Mouse (Mus musculus): ENCODE data around the gene Igsf3. TPM values are rescaled to one million over a fixed set of nuclear protein-coding genes. Genes with fewer than 3 reads are reported as not detected.

The Igsf3 gene
- total RNA-seq, 4 experiments from 2014 or later: 16.1 to 19.9 (median 18.7) TPM

GRCm38 (mm10) chr3:101372345-101372980 is 4.4 kb upstream of the Igsf3 start:
- peak; percentile 59 to 89 for DNase-seq (ENCODE audit: low spot score in 2 of 2)

GRCm38 (mm10) chr3:101377256-101378024 is 557 bp downstream of the Igsf3 start:
- no peak for DNase-seq (ENCODE audit: low spot score in 2 of 2)

DNA sequence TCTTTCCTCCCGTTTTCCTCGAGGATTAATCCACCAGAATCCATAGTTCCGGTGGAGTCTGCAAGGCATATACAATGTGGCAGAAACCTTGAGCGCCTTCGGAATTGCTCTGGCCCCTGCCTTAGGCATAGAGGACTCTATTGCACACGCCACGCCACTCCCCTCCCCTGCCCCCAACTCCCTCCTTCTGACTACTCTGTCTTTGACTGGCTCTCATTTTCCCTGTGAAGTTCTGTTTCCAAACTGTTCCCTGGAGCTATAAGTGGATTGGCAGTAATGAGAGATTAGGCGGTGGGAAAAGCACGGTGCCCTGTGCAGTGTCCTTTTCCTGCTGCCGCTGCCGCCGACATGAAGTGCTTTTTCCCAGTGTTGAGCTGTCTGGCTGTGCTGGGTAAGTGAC is 1.2 kb downstream of the Igsf3 start:
- DNase-seq (ENCODE audit: low spot score in 2 of 2): no peak

DNA sequence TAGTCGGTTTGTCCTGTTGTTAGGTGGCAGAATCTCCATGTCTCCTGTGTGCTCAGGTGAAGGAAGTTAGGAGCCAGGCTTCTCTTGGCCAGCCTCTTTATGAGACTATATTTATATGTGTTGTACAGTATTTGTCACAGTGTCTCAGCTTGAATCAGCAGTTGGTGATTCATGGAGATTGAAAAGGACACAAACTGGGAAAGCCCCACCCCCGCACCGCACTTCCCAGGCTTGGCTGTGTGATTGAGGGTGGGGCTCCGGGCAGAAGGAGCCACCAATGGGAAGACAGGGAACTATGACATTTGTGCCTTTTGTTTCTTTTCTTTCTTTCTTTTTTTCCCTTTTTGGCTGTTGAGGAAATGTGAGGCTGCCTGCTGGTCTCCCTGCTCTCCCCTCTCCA is 2.9 kb downstream of the Igsf3 start:
- DNase-seq (ENCODE audit: low spot score in 2 of 2): peak in 1 of 2 experiments; percentile 82

DNA sequence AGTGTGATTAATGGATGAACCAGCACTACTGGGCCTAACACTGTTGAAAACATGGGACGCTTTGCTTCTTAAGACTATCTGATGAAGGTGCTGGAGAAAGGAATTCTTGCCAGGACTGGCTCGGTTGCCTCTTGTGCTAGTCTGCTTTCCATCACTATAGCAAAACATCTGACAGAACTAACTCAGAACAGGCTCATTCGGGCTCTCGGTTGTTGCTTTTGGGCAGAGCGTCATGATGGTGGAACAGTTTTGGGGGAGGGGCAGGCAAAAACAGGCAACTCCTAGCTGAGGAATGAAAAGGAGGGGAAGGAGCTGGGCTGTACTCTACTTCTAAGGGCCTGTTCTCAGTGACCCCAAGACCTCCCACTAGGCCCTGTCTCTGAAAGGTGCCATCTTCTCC is 4.8 kb downstream of the Igsf3 start:
- peak in 1 of 2 experiments; percentile 4 for DNase-seq (ENCODE audit: low spot score in 2 of 2)

DNA sequence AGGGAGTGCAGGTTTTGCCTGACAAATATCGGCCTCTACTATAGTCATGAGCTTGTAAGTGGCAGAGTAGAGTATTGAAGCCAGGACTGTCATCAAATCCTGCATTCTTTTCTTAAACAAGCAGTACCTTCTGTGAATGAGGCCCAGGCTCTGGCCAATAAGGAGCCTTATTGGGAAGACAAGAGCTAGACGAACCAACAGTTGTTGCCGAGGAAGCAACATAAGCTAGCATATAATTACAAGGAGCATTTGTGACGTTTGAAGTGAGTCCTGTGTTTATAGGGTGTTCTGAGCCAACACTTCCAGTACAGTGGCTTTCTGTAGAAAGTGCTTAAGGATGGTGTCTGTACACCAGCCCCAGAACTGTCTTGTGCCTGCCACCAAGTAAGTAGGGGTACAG is 5.9 kb downstream of the Igsf3 start:
- DNase-seq (ENCODE audit: low spot score in 2 of 2): no peak

DNA sequence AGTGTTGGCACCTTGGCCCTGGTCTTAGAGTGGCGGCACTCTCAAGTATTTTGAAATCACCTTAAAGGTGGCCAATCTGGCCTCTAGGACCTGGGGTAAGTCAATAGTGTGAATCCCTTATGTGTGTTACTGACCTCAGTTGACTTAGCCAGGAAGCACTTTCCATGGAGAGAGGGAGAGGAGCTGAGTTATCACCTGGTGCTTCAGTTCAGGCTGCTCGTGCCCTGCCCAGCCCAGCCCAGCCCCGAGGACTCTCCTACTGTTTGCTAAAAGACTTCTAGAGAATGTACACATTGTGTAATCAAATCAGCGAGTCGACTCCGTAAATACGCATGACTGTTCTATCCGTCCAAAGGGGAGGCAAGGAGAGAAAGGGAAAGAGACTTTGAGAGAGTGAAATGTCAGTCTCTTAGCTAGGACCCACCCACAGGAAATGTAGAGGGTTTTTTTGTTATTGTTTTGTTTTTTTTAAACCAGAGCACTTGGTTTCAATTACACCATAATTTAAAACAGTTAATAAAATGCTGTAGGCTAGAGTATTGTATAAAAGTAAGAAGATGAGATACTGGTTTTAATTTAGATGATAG is 9.6 kb downstream of the Igsf3 start:
- no peak for DNase-seq (ENCODE audit: low spot score in 2 of 2)

DNA sequence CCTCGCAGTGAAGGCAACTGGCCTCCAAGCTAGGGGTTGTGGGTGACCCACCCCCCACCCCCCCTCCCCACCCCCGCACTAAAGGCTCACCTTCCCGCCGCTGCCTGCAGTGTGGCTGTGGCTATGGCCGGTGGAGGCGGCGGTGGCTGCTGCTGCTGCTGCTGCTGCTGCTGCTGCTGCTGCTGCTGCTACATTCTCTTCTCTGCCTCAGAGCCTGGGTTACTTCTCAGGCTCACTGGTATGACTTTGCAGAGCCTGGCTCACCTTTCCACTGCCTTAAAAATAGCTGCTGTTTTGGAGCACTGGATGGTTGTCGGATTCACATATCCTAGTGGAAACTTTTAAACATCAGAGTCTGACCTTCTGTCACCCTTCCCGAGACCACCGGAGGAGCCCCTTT is 11.0 kb downstream of the Igsf3 start:
- DNase-seq (ENCODE audit: low spot score in 2 of 2): no peak

GRCm38 (mm10) chr3:101389566-101389965 is 12.7 kb downstream of the Igsf3 start:
- no peak for DNase-seq (ENCODE audit: low spot score in 2 of 2)

DNA sequence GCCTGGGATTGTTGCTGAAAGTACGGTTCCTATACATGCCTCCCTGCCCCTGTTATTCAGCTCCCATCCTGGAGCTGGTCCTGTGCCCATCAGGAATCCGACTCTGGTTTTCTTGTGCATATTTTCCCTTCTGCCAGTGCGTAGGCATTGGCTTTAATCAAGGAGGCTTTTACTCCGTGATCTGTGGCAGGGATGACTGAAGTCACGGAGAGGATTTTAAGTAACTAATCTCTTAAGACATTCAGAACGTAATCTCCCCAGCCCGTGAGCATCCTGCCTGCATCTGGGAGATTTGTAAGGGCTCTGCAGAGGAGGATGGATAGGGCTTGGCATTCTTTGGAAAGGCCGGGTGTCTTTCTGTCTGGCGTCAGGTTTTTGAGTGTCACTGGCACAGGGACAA is 13.6 kb downstream of the Igsf3 start:
- no peak for DNase-seq (ENCODE audit: low spot score in 2 of 2)

DNA sequence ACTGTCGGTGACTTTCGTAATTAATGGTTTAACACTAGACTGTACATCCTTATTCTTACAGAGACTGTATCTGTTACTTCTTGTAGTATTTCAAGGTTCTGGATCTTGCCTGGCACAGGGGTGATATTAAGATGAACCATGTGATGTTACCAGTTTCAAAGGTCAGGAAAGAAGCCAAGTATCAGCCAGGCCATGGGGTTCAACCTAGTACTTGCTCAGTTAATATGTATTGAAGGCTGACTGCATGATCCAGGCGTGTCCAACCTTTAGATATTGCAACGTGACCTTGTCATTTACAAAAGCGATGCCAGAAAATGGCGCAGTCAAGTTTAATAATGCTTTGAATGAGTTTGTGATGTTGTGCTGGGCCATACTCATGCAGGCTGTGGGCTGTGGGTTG is 15.1 kb downstream of the Igsf3 start:
- DNase-seq (ENCODE audit: low spot score in 2 of 2): no peak

- DNase-seq (ENCODE audit: low spot score in 2 of 2): no peak
Observed at GRCm38 (mm10) chr3:101393103-101393644, 16.3 kb downstream of the Igsf3 start.

DNA sequence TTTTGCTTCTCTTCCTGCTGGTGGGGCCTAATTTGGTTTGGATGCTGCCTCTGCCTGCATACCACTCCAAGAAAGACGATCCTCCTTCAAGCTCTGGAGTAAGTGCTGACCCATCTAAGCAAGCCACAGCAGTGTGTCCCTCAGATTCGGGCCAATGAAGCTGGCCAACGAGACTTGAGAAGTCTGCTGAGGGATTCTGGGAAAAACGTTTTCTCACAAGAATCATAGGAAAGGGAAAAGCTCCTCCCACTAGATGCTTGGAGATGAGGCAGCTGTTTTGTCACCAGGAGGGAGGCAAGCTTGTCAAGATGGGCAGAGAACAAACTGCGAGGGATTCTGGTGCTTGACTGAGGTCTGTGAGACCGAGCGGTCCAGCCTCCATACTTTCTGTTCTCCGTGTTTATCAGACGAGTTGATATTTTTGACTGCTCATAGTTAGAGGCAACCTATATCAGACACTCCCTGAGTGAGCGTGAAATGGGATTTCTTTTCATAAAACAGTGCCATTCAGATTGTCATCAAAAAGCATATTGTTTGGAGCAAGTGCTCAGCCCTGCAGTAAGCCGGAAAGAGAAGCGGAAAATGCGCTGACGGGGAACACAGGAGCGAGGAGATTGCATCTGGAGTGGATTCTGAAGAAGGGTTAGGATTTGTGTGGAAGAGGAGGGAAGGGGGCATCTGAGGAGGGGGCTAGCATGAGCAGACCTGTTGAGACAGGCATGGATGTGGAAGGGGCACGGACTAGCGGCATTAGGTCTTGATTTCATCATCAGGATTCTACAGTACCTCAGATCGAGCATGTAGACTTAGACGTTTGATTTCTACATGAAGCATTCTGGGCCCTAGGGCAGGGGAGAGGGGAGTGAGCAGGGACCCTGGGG is 17.0 kb downstream of the Igsf3 start:
- DNase-seq (ENCODE audit: low spot score in 2 of 2): no peak

DNA sequence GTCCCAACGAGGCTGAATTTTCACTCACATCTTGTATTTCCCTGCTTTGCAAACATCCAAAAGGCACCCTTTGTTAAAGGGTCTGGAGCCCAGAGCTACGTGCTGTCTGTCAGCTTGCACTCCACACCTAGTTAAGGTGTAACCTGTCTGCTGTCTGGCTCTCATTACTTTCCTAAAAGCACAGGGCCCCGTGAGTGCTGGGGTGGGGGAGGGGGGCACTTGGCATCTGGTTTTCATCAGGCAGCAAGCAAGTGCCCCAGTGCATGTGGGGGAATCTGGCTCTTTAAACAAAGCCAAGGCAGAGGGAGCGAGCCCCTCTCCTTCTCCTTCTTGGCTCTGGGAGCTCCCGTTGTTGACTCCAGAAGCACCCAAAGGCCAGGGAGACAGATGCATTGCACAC is 18.5 kb downstream of the Igsf3 start:
- DNase-seq (ENCODE audit: low spot score in 2 of 2): no peak

- no peak for DNase-seq (ENCODE audit: low spot score in 2 of 2)
Observed at GRCm38 (mm10) chr3:101396061-101396460, 19.2 kb downstream of the Igsf3 start.

DNA sequence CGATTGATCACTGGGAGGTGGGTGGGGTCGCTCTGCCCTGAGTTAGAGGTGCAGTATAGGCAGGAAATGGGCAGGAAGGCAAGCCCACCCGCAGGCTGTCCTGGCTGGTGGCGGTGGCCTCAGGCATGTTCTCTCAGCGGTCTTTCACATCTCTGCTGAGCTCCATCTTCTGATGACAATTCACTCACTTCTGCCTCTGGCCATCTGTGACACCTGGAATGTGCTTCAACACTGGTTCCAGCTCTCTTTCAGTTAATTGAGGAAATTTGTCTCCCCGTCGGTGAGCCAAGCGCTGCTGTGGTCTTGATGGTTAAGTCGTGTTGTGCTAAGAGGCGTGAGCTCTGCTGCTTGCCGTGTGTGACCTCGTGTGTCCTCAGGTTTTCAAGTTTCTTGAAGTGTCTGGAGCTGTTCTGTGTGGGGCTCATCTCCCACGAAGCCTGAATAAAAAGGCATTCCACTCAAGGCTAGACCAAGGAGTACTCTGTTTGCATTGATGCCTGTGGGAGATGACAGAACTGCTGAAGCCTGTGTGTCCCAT is 19.9 kb downstream of the Igsf3 start:
- DNase-seq (ENCODE audit: low spot score in 2 of 2): no peak

DNA sequence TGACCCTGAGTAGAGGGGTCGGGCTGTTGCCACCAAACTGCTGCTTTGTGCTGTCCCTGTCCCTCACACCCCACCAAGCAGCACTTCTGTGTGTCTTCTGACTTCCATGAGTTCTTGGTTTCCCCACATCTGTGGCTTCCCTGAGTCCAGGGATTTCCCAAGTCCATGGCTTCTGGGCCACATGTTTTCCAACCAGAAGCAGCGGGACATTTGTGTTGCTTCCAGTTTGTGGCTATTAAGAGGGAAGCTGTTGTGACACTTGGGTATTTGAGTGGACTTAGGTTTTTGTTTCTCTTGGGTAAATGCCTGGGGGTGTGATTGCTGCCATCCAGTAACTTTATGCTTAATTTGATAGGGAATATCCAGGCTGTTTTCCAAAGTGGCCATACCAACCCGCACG is 20.5 kb downstream of the Igsf3 start:
- no peak for DNase-seq (ENCODE audit: low spot score in 2 of 2)

- no peak for DNase-seq (ENCODE audit: low spot score in 2 of 2)
Observed at GRCm38 (mm10) chr3:101398071-101398786, 21.3 kb downstream of the Igsf3 start.

GRCm38 (mm10) chr3:101398877-101399276 is 22.0 kb downstream of the Igsf3 start:
- DNase-seq (ENCODE audit: low spot score in 2 of 2): no peak

DNA sequence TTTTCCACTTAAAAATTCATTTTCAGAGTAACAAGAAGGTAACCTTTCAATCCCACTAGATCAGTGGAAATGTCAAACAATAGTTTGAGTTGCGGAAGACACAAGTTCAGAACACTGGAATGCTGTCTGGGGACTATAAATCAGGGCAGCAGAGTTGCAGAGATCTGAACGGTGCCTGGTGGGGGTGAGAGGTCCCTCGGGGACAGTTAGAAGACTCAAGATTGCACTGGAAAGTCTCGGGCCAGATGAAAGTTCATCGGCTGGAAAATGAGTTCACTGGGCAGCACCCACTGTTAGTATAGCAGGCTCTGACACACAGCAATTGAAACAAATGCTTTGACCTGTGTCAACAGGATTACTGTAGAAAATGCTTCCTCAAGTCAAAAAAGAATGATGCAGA is 24.6 kb downstream of the Igsf3 start:
- no peak for DNase-seq (ENCODE audit: low spot score in 2 of 2)

Measured in left cerebral cortex, adult 8-10 months (tissue).